Mouse (Mus musculus) heart, embryonic 12.5 days (tissue): ENCODE measurements around the gene Tnfsf12. TPM values are rescaled to one million over a fixed set of nuclear protein-coding genes. Genes with fewer than 3 reads are reported as not detected.

Experiments used
- ATAC-seq: fragments of 200-750 bp; cut with Nextera tagmentation; 2 replicates; pipeline ENCODE4 v1.8.0; 2017; ENCODE audit warnings: moderate TSS enrichment, moderate library complexity; ENCODE audit not compliant: insufficient number of reproducible peaks, low FRiP score
- H3K27ac ChIP-seq: fragments of 300-500 bp; sonication (generic); 2 replicates; pipeline ENCODE4 v1.5.1; 2016; ENCODE audit warnings: mild to moderate bottlenecking, moderate library complexity; ENCODE audit not compliant: poor library complexity, severe bottlenecking
- H3K27me3 ChIP-seq: fragments of 300-500 bp; sonication (generic); replicated peaks from 2 replicates; pipeline ENCODE4 v1.6.1; 2016; ENCODE audit warnings: mild to moderate bottlenecking, moderate library complexity
- H3K36me3 ChIP-seq: fragments of 300-500 bp; sonication (generic); 2 replicates; pipeline ENCODE4 v1.6.1; 2016; ENCODE audit warnings: mild to moderate bottlenecking, moderate library complexity
- H3K4me1 ChIP-seq: fragments of 300-500 bp; sonication (generic); replicated peaks from 2 replicates; pipeline ENCODE4 v1.6.1; 2016; ENCODE audit warnings: mild to moderate bottlenecking
- H3K4me2 ChIP-seq: fragments of 300-500 bp; sonication (generic); 2 replicates; pipeline ENCODE4 v1.6.1; 2016; ENCODE audit warnings: mild to moderate bottlenecking, moderate library complexity
- H3K4me3 ChIP-seq: fragments of 300-500 bp; sonication (generic); 2 replicates; pipeline ENCODE4 v1.5.1; 2016; ENCODE audit warnings: mild to moderate bottlenecking
- H3K9ac ChIP-seq: fragments of 300-500 bp; sonication (generic); 2 replicates; pipeline ENCODE4 v1.6.1; 2016; ENCODE audit warnings: mild to moderate bottlenecking, moderate library complexity
- H3K9me3 ChIP-seq: fragments of 300-500 bp; sonication (generic); replicated peaks from 2 replicates; pipeline ENCODE4 v1.6.1; 2016; ENCODE audit warnings: mild to moderate bottlenecking, moderate library complexity
- WGBS: fragments of 180-500 bp; shearing (Covaris S2); methylation state at CpG from one replicate; pipeline ENCODE4 v1.1.7; 2016; 5-methylcytosine and 5-hydroxymethylcytosine counted together
- polyA plus RNA-seq: library from polyadenylated mRNA; unstranded; fragments of >200 nt; fragmentation: Nextera tagmentation; extraction: Ambion mirVana; gene quantifications from 2 replicates; pipeline ENCODE4 v1.2.1, GENCODE M21; 2016

Gene Tnfsf12
- polyA plus RNA-seq, 1 experiment from 2014 or later, result 5.6 TPM

- H3K27ac ChIP-seq, result peak within 1 kb of the TSS; percentile 97
- no peaks in the 10 kb centered on the region for H3K9me3 ChIP-seq
- H3K4me2 ChIP-seq, result peak within 1 kb of the TSS; percentile 72
- peaks cover 53% of the 10 kb centered on the region for H3K36me3 ChIP-seq
- WGBS, result under 1% methylated on average over 48 of the region's 48 CpGs
- no peaks in the 10 kb centered on the region for H3K27me3 ChIP-seq
- peak within 1 kb of the TSS; percentile 75 for H3K9ac ChIP-seq
- H3K4me1 ChIP-seq, result peaks cover 20% of the 10 kb centered on the region
- ATAC-seq, result peak; percentile 95
- peak within 1 kb of the TSS; percentile 65 for H3K4me3 ChIP-seq
Measured at GRCm38 (mm10) chr11:69662213-69662966, 33.3 kb downstream of the Tnfsf12 start, which contains the start of gene Mpdu1. Mpdu1 (minus strand) TSS chr11:69662642.

- Histone ChIP-seq H3K27ac (peak overlapping the region; percentile 97), H3K4me3 (peak overlapping the region; percentile 65), H3K9ac (peak overlapping the region; percentile 75), H3K4me1 (peaks cover 30% of the 10 kb centered on the region), H3K36me3 (peaks cover 54% of the 10 kb centered on the region), H3K27me3 (no peaks in the 10 kb centered on the region), H3K4me2 (peak overlapping the region; percentile 72), H3K9me3 (no peaks in the 10 kb centered on the region)
- no peak for ATAC-seq
- WGBS, result 63% methylated on average over 3 of the region's 3 CpGs
Measured at GRCm38 (mm10) chr11:69661221-69661881, 34.3 kb downstream of the Tnfsf12 start.

- Histone ChIP-seq H3K9ac (no peak overlapping the region), H3K36me3 (peaks cover 48% of the 10 kb centered on the region), H3K4me1 (peaks cover 39% of the 10 kb centered on the region), H3K9me3 (no peaks in the 10 kb centered on the region), H3K4me2 (no peak overlapping the region), H3K27me3 (no peaks in the 10 kb centered on the region), H3K27ac (no peak overlapping the region), H3K4me3 (no peak overlapping the region)
- 82% methylated on average over 15 of the region's 15 CpGs for WGBS
- ATAC-seq, result no peak
Measured at GRCm38 (mm10) chr11:69657462-69657881, 38.2 kb downstream of the Tnfsf12 start.

- WGBS, result 70% methylated on average over 10 of the region's 10 CpGs
- H3K27me3 ChIP-seq, result no peaks in the 10 kb centered on the region
- H3K9ac ChIP-seq, result no peak overlapping the region; the same call in 1 of the 2 replicates
- peaks cover 39% of the 10 kb centered on the region for H3K4me1 ChIP-seq
- no peak overlapping the region for H3K4me2 ChIP-seq
- H3K27ac ChIP-seq, result no peak overlapping the region; the same call in 1 of the 2 replicates
- H3K4me3 ChIP-seq, result no peak overlapping the region
- ATAC-seq, result no peak
- no peaks in the 10 kb centered on the region for H3K9me3 ChIP-seq
- H3K36me3 ChIP-seq, result peaks cover 54% of the 10 kb centered on the region
Measured at GRCm38 (mm10) chr11:69656617-69657461, 38.8 kb downstream of the Tnfsf12 start.

GRCm38 (mm10) chr11:69656065-69656455 lies 39.6 kb downstream of the Tnfsf12 start:
- Histone ChIP-seq H3K9me3 (no peaks in the 10 kb centered on the region), H3K27me3 (no peaks in the 10 kb centered on the region), H3K4me3 (no peak overlapping the region), H3K9ac (no peak overlapping the region), H3K36me3 (peaks cover 61% of the 10 kb centered on the region), H3K4me1 (peaks cover 32% of the 10 kb centered on the region), H3K27ac (no peak overlapping the region), H3K4me2 (no peak overlapping the region)
- WGBS, result 81% methylated on average over 5 of the region's 5 CpGs
- ATAC-seq, result no peak

- no peaks in the 10 kb centered on the region for H3K9me3 ChIP-seq
- no peaks in the 10 kb centered on the region for H3K27me3 ChIP-seq
- peak; percentile 51; the same call in 1 of the 2 replicates for ATAC-seq
- H3K27ac ChIP-seq, result 0 out of 2 replicates have a peak within 1 kb of the TSS, but pooled peaks have one; percentile 15
- H3K36me3 ChIP-seq, result peaks cover 67% of the 10 kb centered on the region
- H3K4me2 ChIP-seq, result peak within 1 kb of the TSS; percentile 49
- H3K9ac ChIP-seq, result peak within 1 kb of the TSS; percentile 59
- peak within 1 kb of the TSS; percentile 5; the same call in 1 of the 2 replicates for H3K4me3 ChIP-seq
- H3K4me1 ChIP-seq, result peaks cover 28% of the 10 kb centered on the region
- WGBS, result 22% methylated on average over 34 of the region's 34 CpGs
Measured at GRCm38 (mm10) chr11:69655264-69656064, 40.2 kb downstream of the Tnfsf12 start, which contains the start of gene Sox15. Sox15 (plus strand) TSS chr11:69655314.

- Histone ChIP-seq H3K27ac (0 out of 2 replicates have a peak overlapping the region, but pooled peaks have one; percentile 15), H3K4me1 (peaks cover 28% of the 10 kb centered on the region), H3K9ac (no peak overlapping the region), H3K4me2 (no peak overlapping the region; the same call in 1 of the 2 replicates), H3K4me3 (no peak overlapping the region), H3K36me3 (peaks cover 74% of the 10 kb centered on the region), H3K9me3 (no peaks in the 10 kb centered on the region), H3K27me3 (no peaks in the 10 kb centered on the region)
- WGBS, result 38% methylated on average over 9 of the region's 9 CpGs
- ATAC-seq, result no peak
Measured at GRCm38 (mm10) chr11:69654760-69655159, 40.9 kb downstream of the Tnfsf12 start.

GRCm38 (mm10) chr11:69653399-69653798 lies 42.2 kb downstream of the Tnfsf12 start:
- Histone ChIP-seq H3K4me2 (no peak overlapping the region), H3K36me3 (peaks cover 78% of the 10 kb centered on the region), H3K9me3 (no peaks in the 10 kb centered on the region), H3K9ac (no peak overlapping the region), H3K27me3 (no peaks in the 10 kb centered on the region), H3K4me3 (no peak overlapping the region), H3K4me1 (peaks cover 28% of the 10 kb centered on the region), H3K27ac (no peak overlapping the region)
- ATAC-seq, result no peak
- 65% methylated on average over 5 of the region's 5 CpGs for WGBS

GRCm38 (mm10) chr11:69645860-69646259 lies 49.8 kb downstream of the Tnfsf12 start:
- Histone ChIP-seq H3K36me3 (peaks cover 96% of the 10 kb centered on the region), H3K9ac (no peak overlapping the region), H3K27me3 (no peaks in the 10 kb centered on the region), H3K9me3 (no peaks in the 10 kb centered on the region), H3K4me3 (no peak overlapping the region), H3K4me2 (no peak overlapping the region), H3K4me1 (no peaks in the 10 kb centered on the region), H3K27ac (no peak overlapping the region)
- WGBS, result 87% methylated on average over 5 of the region's 5 CpGs
- no peak for ATAC-seq
